Mouse (Mus musculus) layer of hippocampus, postnatal 36 days (tissue): ENCODE measurements around the gene Rhobtb1. TPM values are rescaled to one million over a fixed set of nuclear protein-coding genes. Genes with fewer than 3 reads are reported as not detected.

Source experiments
- DNase-seq, 2 experiments: peaks; one replicate each; pipeline ENCODE4 v3.0.0; 2022
- total RNA-seq, 2 experiments: library from RNA; stranded (reverse); gene quantifications; 2 replicates each; pipeline ENCODE4 v1.2.3; 2021

The Rhobtb1 gene
- total RNA-seq, result 1 to 10 TPM; 4.4 to 5.8 TPM

GRCm38 (mm10) chr10:69151045-69151444 lies at the start of gene Rhobtb1:
Gene Rhobtb1, plus strand, starts transcription at chr10:69151434.
- DNase-seq, result no peak

- DNase-seq, result peak; percentile 22 to 28
Observed at GRCm38 (mm10) chr10:69101988-69102387, 49.2 kb upstream of the Rhobtb1 start.

- DNase-seq, result no peak
Observed at GRCm38 (mm10) chr10:69104143-69104882, 46.9 kb upstream of the Rhobtb1 start.

GRCm38 (mm10) chr10:69104883-69105225 lies 46.4 kb upstream of the Rhobtb1 start:
- no peak for DNase-seq

- no peak for DNase-seq
Observed at GRCm38 (mm10) chr10:69106796-69107195, 44.4 kb upstream of the Rhobtb1 start.

GRCm38 (mm10) chr10:69107253-69107652 lies 44.0 kb upstream of the Rhobtb1 start:
- DNase-seq, result no peak

GRCm38 (mm10) chr10:69114384-69114783 lies 36.9 kb upstream of the Rhobtb1 start:
- DNase-seq, result no peak

- DNase-seq, result no peak
Observed at GRCm38 (mm10) chr10:69117996-69118395, 33.2 kb upstream of the Rhobtb1 start.

- no peak for DNase-seq
Observed at GRCm38 (mm10) chr10:69118893-69119292, 32.3 kb upstream of the Rhobtb1 start.

- DNase-seq, result no peak
Observed at GRCm38 (mm10) chr10:69119456-69119855, 31.8 kb upstream of the Rhobtb1 start.

- DNase-seq, result no peak
Observed at GRCm38 (mm10) chr10:69126546-69126945, 24.7 kb upstream of the Rhobtb1 start.

- DNase-seq, result no peak
Observed at GRCm38 (mm10) chr10:69128531-69128930, 22.7 kb upstream of the Rhobtb1 start.

GRCm38 (mm10) chr10:69130613-69131012 lies 20.6 kb upstream of the Rhobtb1 start:
- no peak for DNase-seq

- no peak for DNase-seq
Observed at GRCm38 (mm10) chr10:69134356-69134755, 16.9 kb upstream of the Rhobtb1 start.

- no peak for DNase-seq
Observed at GRCm38 (mm10) chr10:69136241-69136828, 14.9 kb upstream of the Rhobtb1 start.

GRCm38 (mm10) chr10:69149252-69149651 lies 2.0 kb upstream of the Rhobtb1 start:
- no peak for DNase-seq

GRCm38 (mm10) chr10:69152971-69153370 lies 1.7 kb downstream of the Rhobtb1 start:
- DNase-seq, result no peak

GRCm38 (mm10) chr10:69155428-69156175 lies 4.4 kb downstream of the Rhobtb1 start:
- no peak for DNase-seq

GRCm38 (mm10) chr10:69156462-69156861 lies 5.2 kb downstream of the Rhobtb1 start:
- no peak for DNase-seq

GRCm38 (mm10) chr10:69157471-69157870 lies 6.2 kb downstream of the Rhobtb1 start:
- DNase-seq, result no peak

- DNase-seq, result no peak
Observed at GRCm38 (mm10) chr10:69160877-69161276, 9.6 kb downstream of the Rhobtb1 start.

GRCm38 (mm10) chr10:69161503-69161902 lies 10.3 kb downstream of the Rhobtb1 start:
- DNase-seq, result no peak

GRCm38 (mm10) chr10:69162577-69162976 lies 11.3 kb downstream of the Rhobtb1 start:
- no peak for DNase-seq

- DNase-seq, result no peak
Observed at GRCm38 (mm10) chr10:69163216-69163615, 12.0 kb downstream of the Rhobtb1 start.
